Mouse (Mus musculus) cortical plate, adult 2 months (tissue): ENCODE data around the gene Ephb1.

ENCODE experiments used
- CTCF ChIP-seq: fragments of 200-500 bp; IDR thresholded peaks from 2 replicates; pipeline ENCODE4 v1.5.1; 2011; ENCODE audit warnings: mild to moderate bottlenecking, control low read depth, low read length; ENCODE audit not compliant: insufficient read depth; ENCODE audit errors: extremely low read depth
- POLR2A ChIP-seq: fragments of 200-500 bp; IDR thresholded peaks from 2 replicates; pipeline ENCODE4 v1.6.1; 2011; ENCODE audit warnings: mild to moderate bottlenecking, low read length, control low read depth; ENCODE audit not compliant: insufficient read depth; ENCODE audit errors: extremely low read depth

DNA sequence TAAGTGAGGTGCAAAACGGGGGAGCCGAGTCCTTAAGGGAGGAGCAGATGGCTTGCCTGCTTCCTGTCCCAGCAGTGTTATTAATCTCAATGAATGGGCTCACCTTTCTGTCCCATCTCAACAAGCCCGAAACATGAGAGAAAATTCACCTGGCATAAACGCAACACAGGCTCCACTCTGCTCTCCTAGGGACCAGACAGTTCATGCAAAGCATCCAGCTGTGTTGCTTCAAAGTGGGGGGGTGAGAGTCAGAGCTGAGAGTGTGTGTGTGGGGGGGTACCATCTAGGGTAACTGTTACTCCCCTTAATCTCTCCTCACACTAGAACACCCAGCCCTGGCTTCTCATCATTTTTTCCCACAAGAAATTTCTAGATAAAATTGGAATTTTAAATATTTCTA is 354.8 kb downstream of the Ephb1 start:
- TF ChIP-seq POLR2A (no peak), CTCF (no peak)
